Mouse (Mus musculus) erythroblast, adult 5-6 weeks (primary cell): ENCODE data around the gene Sft2d1. TPM values are rescaled to one million over a fixed set of nuclear protein-coding genes. Genes with fewer than 3 reads are reported as not detected.
A peak's percentile ranks its signal among the peaks of the same experiment; 100 is the strongest.
"Not testable (repeated sequence)": the region's sequence is repeated elsewhere in the genome, so short reads cannot be mapped to it uniquely, and the experiment has no call there.

ENCODE experiments used
- ATAC-seq: replicated peaks from 2 replicates; pipeline ENCODE4 v1.8.0; 2016; ENCODE audit warnings: moderate number of reproducible peaks, mild to moderate bottlenecking, moderate TSS enrichment, inconsistent platforms; ENCODE audit not compliant: poor library complexity, low FRiP score, severe bottlenecking
- total RNA-seq, 2 experiments: library from RNA; stranded (forward) in 1 of 2; stranded (reverse) in 1 of 2; fragments of 150-400 nt in 1 of 2; fragments of 200-764, 138-1000 nt in 1 of 2; gene quantifications; 2 replicates each; pipeline versions ENCODE4 v1.2.3 to v1.2.4; 2015 to 2017; ENCODE audit warnings: low replicate concordance in 2 of 2

The Sft2d1 gene
- total RNA-seq, 2 experiments from 2014 or later, result 8.0 to 94.7 TPM

GRCm38 (mm10) chr17:8299524-8299923 is 11.4 kb upstream of the Sft2d1 start:
- ATAC-seq, result no peak

DNA sequence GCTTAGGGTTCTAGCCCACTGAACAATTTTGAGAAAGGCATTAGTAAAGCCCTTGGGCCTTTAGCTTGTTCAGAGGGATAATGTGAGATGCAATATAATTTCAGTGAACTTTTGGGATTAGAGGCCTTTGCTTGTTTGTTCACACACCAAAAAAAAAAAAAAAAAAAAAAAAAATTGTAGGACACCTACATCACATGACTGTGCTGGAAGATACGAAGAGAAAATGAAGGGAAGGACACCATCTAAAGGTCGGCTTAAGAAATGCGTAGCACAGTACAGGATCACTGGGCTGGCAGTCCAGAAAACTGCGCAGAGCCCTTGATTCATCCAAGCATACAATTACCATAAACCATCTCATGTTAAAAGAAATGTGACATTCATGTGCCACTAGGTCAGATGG is 9.4 kb upstream of the Sft2d1 start:
- no peak for ATAC-seq

- ATAC-seq, result no peak
Observed at GRCm38 (mm10) chr17:8302772-8303438, 8.0 kb upstream of the Sft2d1 start.

- no peak for ATAC-seq
Observed at GRCm38 (mm10) chr17:8303671-8304070, 7.2 kb upstream of the Sft2d1 start.

DNA sequence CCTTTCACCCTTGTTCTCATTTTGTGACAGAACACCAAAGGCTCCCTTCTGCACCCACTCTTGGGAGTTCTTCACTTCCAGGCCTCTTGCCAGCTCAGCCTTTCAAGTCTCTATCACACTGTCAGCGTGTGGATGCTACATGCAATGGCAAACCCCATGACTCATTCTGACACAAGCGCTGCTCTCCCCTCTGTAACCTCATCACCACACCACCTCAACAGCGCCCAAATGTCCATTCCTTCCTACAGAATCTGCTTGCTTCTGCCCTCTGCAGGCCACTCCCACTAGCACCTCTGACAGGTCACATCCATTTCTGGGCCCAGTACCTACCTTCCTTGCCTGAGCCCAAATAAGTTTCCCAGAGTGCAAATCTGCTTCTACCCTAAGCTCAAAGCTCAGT is 5.1 kb upstream of the Sft2d1 start:
- ATAC-seq, result no peak

DNA sequence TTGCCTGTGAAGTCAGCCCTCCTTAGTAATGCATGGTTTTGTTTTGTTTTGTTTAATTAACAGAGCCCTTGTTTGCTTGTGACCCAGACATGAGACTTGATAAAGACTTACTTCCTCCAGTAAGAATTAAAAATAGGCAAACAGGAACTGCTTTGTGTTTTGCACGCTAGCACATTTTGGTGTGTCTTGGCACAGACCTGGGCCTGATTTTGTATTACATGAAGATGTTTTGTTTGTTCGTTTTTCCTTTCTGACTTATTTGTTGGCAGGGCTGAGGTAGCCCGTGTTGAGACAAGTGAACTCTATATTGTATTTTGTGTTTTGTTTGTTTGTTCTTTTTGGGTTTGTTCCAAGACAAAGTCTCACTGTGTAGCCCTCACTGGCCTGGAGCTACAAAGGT is 849 bp downstream of the Sft2d1 start:
- no peak for ATAC-seq

GRCm38 (mm10) chr17:8313976-8314375 is 3.1 kb downstream of the Sft2d1 start:
- no peak for ATAC-seq

DNA sequence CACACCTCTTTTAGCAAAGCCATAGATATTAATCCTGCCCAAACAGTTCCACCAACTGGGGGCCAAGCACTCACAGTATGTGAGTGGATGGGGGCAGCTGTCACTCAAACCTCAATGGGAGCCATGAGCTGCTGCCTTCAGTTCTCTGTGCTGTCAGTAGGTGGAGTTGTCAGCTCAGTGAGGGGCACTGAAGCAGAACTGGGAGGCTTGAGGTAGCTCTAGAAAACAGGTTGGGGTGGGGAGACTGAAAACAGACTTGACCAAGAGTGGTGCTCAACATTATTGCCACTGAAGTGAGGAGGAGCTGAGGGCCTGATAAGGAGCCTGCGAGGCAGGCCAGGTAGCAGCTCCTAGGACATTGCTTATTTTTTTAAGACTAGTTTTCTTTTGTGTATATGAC is 5.3 kb downstream of the Sft2d1 start:
- 0 out of 2 replicates have a peak, but pooled peaks have one; percentile 36 for ATAC-seq

DNA sequence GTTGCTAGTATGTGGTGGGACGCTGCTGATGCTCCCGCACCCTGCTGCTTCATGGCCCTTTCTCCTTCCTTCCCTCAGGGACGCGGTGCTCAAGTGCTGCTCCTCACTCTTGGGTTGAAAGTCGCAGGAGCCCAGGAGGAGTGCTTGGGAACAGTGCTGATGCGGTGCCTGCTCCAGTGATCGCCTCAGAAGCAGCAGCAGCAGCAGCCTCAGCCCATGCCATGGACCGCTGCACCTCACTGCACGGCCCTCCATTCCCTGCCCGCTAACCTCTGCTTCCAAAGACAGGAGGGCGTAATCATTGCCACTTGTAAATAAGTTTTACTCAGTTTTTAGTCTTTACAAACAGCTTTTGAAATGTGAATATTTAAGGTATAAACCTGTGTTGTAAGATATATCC is 16.0 kb downstream of the Sft2d1 start:
- not testable (repeated sequence) for ATAC-seq

GRCm38 (mm10) chr17:8328511-8329174 is 17.7 kb downstream of the Sft2d1 start:
- ATAC-seq, result peak; percentile 80

DNA sequence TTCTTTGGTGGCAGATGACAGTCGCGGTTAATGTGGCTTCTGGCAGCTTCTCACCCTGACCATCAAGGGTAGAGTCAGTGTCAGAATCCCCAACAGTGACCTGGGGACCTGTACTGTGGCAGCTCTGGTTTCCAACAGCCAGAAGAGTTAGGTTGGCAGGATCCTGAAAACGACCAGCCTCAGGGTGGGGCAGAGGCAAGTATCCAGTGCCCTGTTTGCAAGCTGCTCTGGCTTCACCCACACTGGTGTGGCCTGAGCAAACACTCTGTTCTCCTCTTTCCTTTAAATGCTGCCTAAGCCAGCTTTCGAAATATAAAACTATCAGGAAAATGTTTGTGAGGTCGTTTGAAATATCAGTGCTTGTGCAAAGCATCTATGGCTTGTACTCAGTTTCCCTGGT is 19.7 kb downstream of the Sft2d1 start:
- ATAC-seq, result no peak

DNA sequence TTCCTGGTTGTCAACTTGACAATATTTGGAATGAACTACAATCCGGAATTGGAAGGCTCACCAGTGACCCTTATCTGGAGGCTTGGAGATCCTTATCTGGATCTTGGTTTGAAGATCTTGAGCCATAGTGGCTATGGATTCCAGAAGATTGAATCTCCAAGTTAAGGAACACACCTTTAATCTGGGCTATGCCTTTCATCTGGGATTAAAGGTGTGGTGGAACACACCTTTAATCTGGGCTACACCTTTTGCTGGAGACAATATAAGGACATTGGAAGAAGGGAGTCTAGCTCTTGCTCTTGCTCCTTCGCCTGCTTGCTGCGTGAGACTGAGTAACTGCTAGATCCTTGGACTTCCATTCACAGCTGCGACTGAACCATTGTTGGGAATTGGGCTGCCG is 26.3 kb downstream of the Sft2d1 start, which contains the start of gene Prr18:
TSS of gene Prr18 (plus strand) at position 301 of the 400 bp plus-strand sequence.
- ATAC-seq, result not testable (repeated sequence)

DNA sequence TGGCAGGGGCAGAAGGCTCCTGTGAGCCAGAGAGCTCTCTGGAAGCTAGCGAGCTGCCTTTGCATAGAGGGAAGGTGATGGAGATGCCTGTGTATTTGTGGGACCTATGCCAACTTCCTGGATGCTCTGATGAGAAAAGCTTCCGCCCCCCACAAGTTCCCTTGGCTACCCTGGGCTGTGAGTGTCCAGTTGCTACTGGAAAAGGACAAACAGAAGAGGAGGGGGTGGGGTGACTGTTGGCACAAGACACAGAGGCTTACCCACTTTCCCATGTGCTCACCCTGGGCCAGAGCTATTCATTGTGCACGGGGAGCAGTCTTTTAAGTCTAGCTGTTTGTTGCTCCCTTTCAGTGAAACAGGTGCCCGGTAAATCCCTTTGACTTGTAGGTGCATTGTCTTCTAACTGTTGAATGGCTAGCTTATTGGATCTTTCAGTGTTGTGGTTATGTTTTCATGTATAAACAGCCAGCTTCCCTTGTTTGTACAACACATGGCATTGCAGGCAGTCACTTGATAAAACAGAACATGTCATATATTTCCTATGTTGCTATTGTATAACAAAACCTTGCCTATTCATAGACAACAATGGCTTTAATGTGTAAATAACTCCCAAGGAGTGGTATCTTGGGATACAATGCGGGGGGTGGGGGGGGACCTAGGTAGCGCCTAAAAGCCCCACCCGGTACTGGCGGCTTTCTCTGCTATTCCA is 28.9 kb downstream of the Sft2d1 start:
- ATAC-seq, result no peak

DNA sequence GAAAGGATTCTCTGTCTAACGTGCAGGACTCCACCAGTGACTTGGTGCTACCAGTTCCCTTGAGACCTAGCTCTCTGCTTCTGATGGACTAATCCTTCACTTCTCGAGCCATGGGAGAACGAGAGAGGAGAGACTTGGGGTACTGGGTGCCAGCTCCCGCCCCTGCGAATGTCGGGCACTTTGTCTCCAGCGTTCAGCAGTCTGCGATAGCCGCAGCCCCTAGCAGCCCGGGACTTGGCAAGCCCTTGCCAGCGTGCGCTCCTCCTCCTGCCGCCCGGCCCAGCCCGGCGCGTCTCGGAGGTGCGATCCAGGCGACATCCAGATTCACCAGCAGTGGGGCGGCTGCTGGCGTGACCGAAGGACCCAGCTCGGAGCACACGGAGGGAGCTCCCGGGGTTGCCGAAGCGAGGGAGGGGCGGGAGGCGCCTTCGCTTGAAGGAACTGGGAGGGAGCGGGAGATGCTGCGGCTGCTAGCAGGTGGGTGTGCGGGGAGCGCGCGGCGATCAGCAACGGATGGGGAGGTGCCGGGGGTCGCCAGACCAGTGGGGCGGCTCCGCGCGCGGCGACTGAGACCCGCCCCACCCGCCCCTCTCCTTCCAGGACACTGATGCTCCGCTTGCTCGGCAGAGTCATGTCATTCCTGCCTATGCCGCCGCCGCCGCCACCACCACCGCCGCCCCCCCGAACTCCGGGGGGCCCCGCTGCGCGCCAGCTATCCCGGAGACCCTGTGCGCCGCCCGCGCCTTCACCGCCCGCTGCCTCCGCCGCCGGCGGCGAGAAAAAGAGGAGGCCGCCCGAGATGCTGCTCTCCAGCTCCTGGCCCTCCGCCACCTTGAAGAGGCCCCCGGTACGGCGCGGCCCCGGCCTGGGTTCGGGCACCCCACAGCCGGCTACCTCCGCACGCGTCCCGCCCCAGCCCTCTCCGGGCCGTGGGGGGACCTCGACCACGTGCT is 29.8 kb downstream of the Sft2d1 start:
- no peak for ATAC-seq

DNA sequence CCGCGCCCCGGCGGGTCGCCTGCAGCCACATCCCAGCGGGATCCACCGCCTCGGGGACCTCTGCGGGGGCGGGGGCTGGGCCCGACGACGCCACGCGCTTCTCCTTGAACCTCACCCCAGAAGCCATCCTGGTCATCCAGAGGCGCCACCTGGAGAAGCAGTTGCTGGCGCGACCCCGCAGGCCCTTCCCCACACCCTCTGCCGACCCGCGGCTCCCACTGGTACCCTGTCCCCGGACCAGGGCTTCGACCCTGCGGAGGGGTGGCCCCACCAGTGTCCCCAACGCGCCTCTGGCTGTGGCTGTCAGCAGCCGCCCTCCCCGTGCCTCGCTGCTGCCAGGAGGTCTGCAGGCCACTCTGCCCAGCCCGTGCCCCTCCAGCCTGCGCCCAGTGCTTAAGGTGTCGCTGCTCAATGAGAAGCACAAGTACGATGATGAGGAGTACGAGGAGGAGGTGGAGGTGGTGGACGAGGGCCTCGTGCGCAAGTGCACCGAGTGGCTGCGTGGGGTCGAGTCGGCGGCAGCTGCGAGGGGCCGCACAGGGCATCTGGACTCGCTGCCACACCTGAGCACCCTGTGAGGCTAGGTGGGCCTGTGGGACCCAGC is 30.6 kb downstream of the Sft2d1 start:
- ATAC-seq, result no peak

DNA sequence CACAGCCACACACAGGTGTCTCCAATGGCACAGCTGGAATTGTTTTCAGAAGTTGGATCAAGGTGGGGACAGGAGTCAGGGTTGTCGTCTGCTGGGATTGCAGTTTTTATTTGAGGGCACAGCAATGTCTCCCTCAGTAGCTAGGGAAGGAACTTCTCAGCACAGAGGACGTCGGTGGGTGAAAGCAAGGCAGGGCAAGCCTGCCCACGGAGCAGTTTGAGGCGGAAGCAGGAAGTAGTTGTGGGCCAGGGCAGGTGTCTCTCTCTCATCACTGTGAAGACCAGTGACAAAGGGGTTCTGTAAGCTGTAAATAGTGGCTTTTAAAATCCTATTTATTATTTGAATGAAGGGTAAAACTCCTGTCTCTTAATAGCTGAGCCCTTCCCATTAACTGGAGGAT is 31.8 kb downstream of the Sft2d1 start:
- ATAC-seq, result no peak

DNA sequence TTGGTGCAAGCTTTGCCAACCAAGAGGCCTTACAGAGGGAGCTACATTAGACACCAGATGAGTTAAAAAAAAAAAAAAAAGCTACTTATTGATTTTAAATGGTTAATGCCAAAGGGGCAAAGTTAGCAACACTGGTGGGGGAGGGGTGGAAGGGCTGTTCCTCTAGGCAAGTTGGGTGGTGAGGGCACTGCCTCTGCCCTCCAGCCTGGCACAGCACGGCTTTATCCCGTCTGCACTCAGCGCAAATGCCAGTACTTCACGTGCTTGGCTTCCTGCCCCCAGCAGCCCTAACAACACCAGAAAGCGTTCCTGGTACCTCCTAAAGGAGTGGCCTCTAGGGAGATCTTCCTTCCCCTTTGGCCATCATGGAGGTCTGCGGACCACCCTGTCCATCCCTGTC is 32.5 kb downstream of the Sft2d1 start:
- no peak for ATAC-seq

DNA sequence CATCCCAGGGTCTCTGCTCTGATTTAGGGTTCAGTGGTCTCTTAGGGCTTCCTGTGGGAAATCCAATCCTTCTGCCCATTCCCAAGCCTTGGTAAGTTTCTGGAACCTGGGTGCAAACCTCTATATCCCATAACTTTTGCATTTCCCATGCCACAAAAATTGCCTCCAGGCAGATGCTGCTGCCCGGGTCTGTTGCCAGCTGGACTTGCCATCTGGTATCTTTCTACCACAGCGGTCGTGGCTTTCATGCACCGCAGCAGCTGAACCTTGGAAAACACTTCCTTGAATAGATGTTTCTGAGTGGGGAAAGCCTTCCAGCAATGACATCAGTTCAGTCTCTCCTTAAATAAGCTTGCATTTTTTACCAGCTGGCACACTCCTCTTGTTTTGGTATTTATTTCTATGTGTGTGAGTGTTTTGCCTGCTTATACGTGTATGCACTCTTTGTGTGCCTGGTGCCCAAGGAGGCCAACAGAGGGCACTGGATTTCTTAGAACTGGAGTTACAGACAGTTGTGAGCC is 36.9 kb downstream of the Sft2d1 start:
- no peak for ATAC-seq

DNA sequence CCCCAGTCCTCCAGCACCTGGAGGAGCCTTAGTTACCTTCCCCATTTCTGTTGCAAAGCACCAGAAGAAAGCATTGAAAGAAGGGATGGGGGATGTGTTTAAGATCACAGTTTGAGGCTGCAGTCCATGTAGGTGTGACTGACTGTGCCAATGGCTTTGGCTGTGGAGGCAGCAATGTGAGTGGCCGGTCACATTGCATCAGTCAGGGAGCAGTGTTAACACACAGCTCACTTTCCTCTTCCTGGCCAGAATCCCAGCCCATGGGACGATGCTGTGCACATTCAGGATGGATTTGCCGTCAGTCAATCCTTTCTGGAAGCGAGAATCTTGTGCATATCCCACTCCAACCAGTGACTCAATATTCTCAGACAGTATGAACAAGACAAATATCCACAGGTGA is 38.0 kb downstream of the Sft2d1 start:
- no peak for ATAC-seq
